Mouse (Mus musculus) cortical plate, adult 2 months (tissue): ENCODE measurements around the gene Pfdn6. TPM values are rescaled to one million over a fixed set of nuclear protein-coding genes. Genes with fewer than 3 reads are reported as not detected.
A peak's percentile ranks its signal among the peaks of the same experiment; 100 is the strongest.

ENCODE experiments used
- H3K27ac ChIP-seq: fragments of 200-500 bp; 2 replicates; pipeline ENCODE4 v1.5.1; 2012; ENCODE audit warnings: low read length, control low read depth, inconsistent platforms; ENCODE audit not compliant: insufficient read depth
- H3K4me1 ChIP-seq: fragments of 200-500 bp; 2 replicates; pipeline ENCODE4 v1.6.1; 2011; ENCODE audit warnings: low read length; ENCODE audit not compliant: control insufficient read depth, insufficient read depth
- H3K4me3 ChIP-seq: fragments of 200-500 bp; 2 replicates; pipeline ENCODE4 v1.5.1; 2011; ENCODE audit warnings: mild to moderate bottlenecking, low read length, control low read depth; ENCODE audit not compliant: insufficient read depth
- CTCF ChIP-seq: fragments of 200-500 bp; IDR thresholded peaks from 2 replicates; pipeline ENCODE4 v1.5.1; 2011; ENCODE audit warnings: mild to moderate bottlenecking, control low read depth, low read length; ENCODE audit not compliant: insufficient read depth; ENCODE audit errors: extremely low read depth
- POLR2A ChIP-seq: fragments of 200-500 bp; IDR thresholded peaks from 2 replicates; pipeline ENCODE4 v1.6.1; 2011; ENCODE audit warnings: mild to moderate bottlenecking, low read length, control low read depth; ENCODE audit not compliant: insufficient read depth; ENCODE audit errors: extremely low read depth
- polyA plus RNA-seq: library from polyadenylated mRNA; depleted of rRNA; stranded (reverse); fragments of >200 nt; gene quantifications from 2 replicates; pipeline ENCODE4 v1.2.3, GENCODE M21; 2012

The Pfdn6 gene
- polyA plus RNA-seq, 1 experiment = 113 TPM

GRCm38 (mm10) chr17:33929371-33930279 is 10.5 kb downstream of the Pfdn6 start, which contains the start of gene Rgl2:
Rgl2 (plus strand) TSS chr17:33929543.
- Histone ChIP-seq H3K27ac (peak within 1 kb of the TSS; percentile 92), H3K4me3 (peak within 1 kb of the TSS; percentile 62), H3K4me1 (no peaks in the 10 kb centered on the region)
- peak; percentile 66; the same call in 1 of the 2 replicates for TF ChIP-seq POLR2A
- TF ChIP-seq CTCF = no peak

- TF ChIP-seq POLR2A = no peak
- no peak for TF ChIP-seq CTCF
- no peaks in the 10 kb centered on the region for H3K4me1 ChIP-seq
- peak overlapping the region; percentile 62 for H3K4me3 ChIP-seq
- no peak overlapping the region for H3K27ac ChIP-seq
These were observed 11.7 kb downstream of the Pfdn6 start for GRCm38 (mm10) chr17:33928251-33928947.

GRCm38 (mm10) chr17:33926207-33926932 is 13.8 kb downstream of the Pfdn6 start:
- no peaks in the 10 kb centered on the region for H3K4me1 ChIP-seq
- TF ChIP-seq POLR2A (no peak), CTCF (no peak)
- no peak overlapping the region for H3K4me3 ChIP-seq
- no peak overlapping the region for H3K27ac ChIP-seq

- TF ChIP-seq POLR2A (no peak), CTCF (no peak)
- H3K27ac ChIP-seq = no peak overlapping the region
- H3K4me1 ChIP-seq = no peaks in the 10 kb centered on the region
- H3K4me3 ChIP-seq = no peak overlapping the region
These were observed 14.6 kb downstream of the Pfdn6 start for GRCm38 (mm10) chr17:33925406-33926116.

- TF ChIP-seq POLR2A (no peak), CTCF (peak; percentile 40)
- Histone ChIP-seq H3K4me3 (no peak overlapping the region), H3K27ac (no peak overlapping the region)
These were observed 15.4 kb downstream of the Pfdn6 start for GRCm38 (mm10) chr17:33924577-33925283.

GRCm38 (mm10) chr17:33921361-33921760 is 18.8 kb downstream of the Pfdn6 start:
- Histone ChIP-seq H3K4me3 (no peak overlapping the region), H3K4me1 (no peaks in the 10 kb centered on the region), H3K27ac (no peak overlapping the region)
- TF ChIP-seq CTCF = no peak
- TF ChIP-seq POLR2A = no peak

More at GRCm38 (mm10) chr17:33924577-33925283, 15.4 kb downstream of the Pfdn6 start:
- no peaks in the 10 kb centered on the region for H3K4me1 ChIP-seq

- peak; percentile 77 for TF ChIP-seq CTCF
- no peak for TF ChIP-seq POLR2A
- Histone ChIP-seq H3K4me1 (no peaks in the 10 kb centered on the region), H3K27ac (no peak overlapping the region), H3K4me3 (peak overlapping the region; percentile 69)
These were observed 19.7 kb downstream of the Pfdn6 start for GRCm38 (mm10) chr17:33920282-33921097.
